Mouse (Mus musculus) liver, embryonic 14.5 days (tissue): ENCODE data around the gene Gabrr3. TPM values are rescaled to one million over a fixed set of nuclear protein-coding genes. Genes with fewer than 3 reads are reported as not detected.

Source experiments
- ATAC-seq: fragments of 200-750 bp; cut with Nextera tagmentation; 2 replicates; pipeline ENCODE4 v1.8.0; 2017; ENCODE audit warnings: moderate number of reproducible peaks, mild to moderate bottlenecking, moderate library complexity; ENCODE audit not compliant: insufficient read depth
- DNase-seq, 3 experiments: peaks; one replicate each; pipeline ENCODE4 v3.0.0-alpha.2; 2012 to 2013; ENCODE audit warnings: low read depth in 3 of 3, low spot score in 3 of 3
- H3K27ac ChIP-seq: fragments of 300-500 bp; sonication (generic); 2 replicates; pipeline ENCODE4 v1.5.1; 2014; ENCODE audit warnings: moderate library complexity, mild to moderate bottlenecking, control low read depth, inconsistent platforms
- H3K27me3 ChIP-seq: fragments of 300-500 bp; sonication (generic); 2 replicates; pipeline ENCODE4 v1.6.1; 2014; ENCODE audit warnings: mild to moderate bottlenecking, low read length, moderate library complexity; ENCODE audit not compliant: control insufficient read depth, insufficient read depth
- H3K36me3 ChIP-seq: fragments of 300-500 bp; sonication (generic); replicated peaks from 2 replicates; pipeline ENCODE4 v1.6.1; 2014; ENCODE audit warnings: low read depth; ENCODE audit not compliant: control insufficient read depth, insufficient read depth
- H3K4me1 ChIP-seq, 2 experiments: fragments of 200-500 bp in 1 of 2; fragments of 300-500 bp in 1 of 2; sonication (generic) in 1 of 2; replicated peaks; 2 replicates each; pipeline ENCODE4 v1.6.1; 2012 to 2014; ENCODE audit warnings: antibody characterized with exemption in 1 of 2, inconsistent platforms in 1 of 2, low read length in 1 of 2; ENCODE audit not compliant: control insufficient read depth in 2 of 2, insufficient read depth in 2 of 2
- H3K4me2 ChIP-seq: fragments of 300-500 bp; sonication (generic); 2 replicates; pipeline ENCODE4 v1.6.1; 2014; ENCODE audit warnings: low read depth, mild to moderate bottlenecking, control low read depth, moderate library complexity
- H3K4me3 ChIP-seq, 2 experiments: fragments of 200-500 bp in 1 of 2; fragments of 300-500 bp in 1 of 2; sonication (generic) in 1 of 2; 2 replicates each; pipeline ENCODE4 v1.5.1; 2012 to 2014; ENCODE audit warnings: low read depth in 2 of 2, low read length in 2 of 2, mild to moderate bottlenecking in 2 of 2, control low read depth in 1 of 2, inconsistent platforms in 1 of 2, moderate library complexity in 1 of 2; ENCODE audit not compliant: insufficient read depth in 1 of 2
- H3K9ac ChIP-seq: fragments of 300-500 bp; sonication (generic); replicated peaks from 2 replicates; pipeline ENCODE4 v1.6.1; 2014; ENCODE audit warnings: mild to moderate bottlenecking, control low read depth, moderate library complexity
- H3K9me3 ChIP-seq: fragments of 300-500 bp; sonication (generic); 2 replicates; pipeline ENCODE4 v1.6.1; 2016; ENCODE audit warnings: low read length, mixed read lengths; ENCODE audit not compliant: control insufficient read depth
- CTCF ChIP-seq: IDR thresholded peaks from 2 replicates; pipeline ENCODE4 v1.5.1; 2016; ENCODE audit warnings: antibody characterized with exemption, low read depth, control low read depth
- EP300 ChIP-seq: IDR thresholded peaks from 2 replicates; pipeline ENCODE4 v1.6.1; 2016; ENCODE audit warnings: antibody characterized with exemption, low read depth
- WGBS: fragments of 180-500 bp; shearing (Covaris S2); extraction: QIAGEN DNeasy Blood & Tissue Kit; methylation state at CpG from one replicate; pipeline ENCODE4 v1.1.7; 2014; ENCODE audit not compliant: insufficient replicate concordance; 5-methylcytosine and 5-hydroxymethylcytosine counted together
- polyA plus RNA-seq, 2 experiments: library from polyadenylated mRNA; depleted of rRNA in 1 of 2; stranded (reverse) in 1 of 2; unstranded in 1 of 2; fragments of >200 nt; fragmentation: Nextera tagmentation in 1 of 2; extraction: Ambion mirVana in 1 of 2; gene quantifications; 2 replicates each; pipeline versions ENCODE4 v1.2.1 to v1.2.3; 2012 to 2014

Gene Gabrr3
- polyA plus RNA-seq, 2 experiments = not detected

DNA sequence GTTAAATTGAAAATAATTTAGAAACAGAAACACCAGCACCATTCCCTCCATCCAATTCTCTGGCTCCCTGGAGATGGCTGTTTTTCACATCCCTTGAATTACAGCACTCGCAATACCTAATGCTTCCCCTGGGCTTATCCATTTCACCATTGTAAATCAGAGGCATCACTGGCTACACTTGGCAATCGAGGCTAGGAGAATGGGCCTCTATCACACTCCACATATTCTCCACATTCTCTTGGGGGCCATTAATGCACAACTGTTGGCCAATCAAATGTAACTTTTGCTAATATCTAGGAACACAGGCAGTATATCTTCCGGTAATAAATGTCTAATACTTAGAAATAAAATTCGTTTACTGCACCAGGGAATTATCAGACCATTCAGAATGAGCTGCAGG, 56.4 kb downstream of the Gabrr3 start:
- H3K27me3 ChIP-seq = no peaks in the 10 kb centered on the region
- H3K9me3 ChIP-seq = no peaks in the 10 kb centered on the region
- H3K4me2 ChIP-seq = no peak overlapping the region
- no peak overlapping the region for H3K27ac ChIP-seq
- H3K9ac ChIP-seq = no peak overlapping the region
- DNase-seq (no peak), ATAC-seq (no peak)
- no peaks in the 10 kb centered on the region for H3K36me3 ChIP-seq
- no peak for TF ChIP-seq CTCF
- no peak for TF ChIP-seq EP300
- no peak overlapping the region for H3K4me3 ChIP-seq
- WGBS = 59% methylated on average over 4 of the region's 4 CpGs
- no peaks in the 10 kb centered on the region for H3K4me1 ChIP-seq

- no peak overlapping the region for H3K27ac ChIP-seq
- 79% methylated on average over 6 of the region's 6 CpGs for WGBS
- no peaks in the 10 kb centered on the region for H3K4me1 ChIP-seq
- H3K4me3 ChIP-seq = no peak overlapping the region
- ATAC-seq = no peak
- TF ChIP-seq EP300 (no peak), CTCF (no peak)
- no peaks in the 10 kb centered on the region for H3K27me3 ChIP-seq
- no peaks in the 10 kb centered on the region for H3K36me3 ChIP-seq
- no peak for DNase-seq
- no peak overlapping the region for H3K9ac ChIP-seq
- no peak overlapping the region for H3K4me2 ChIP-seq
- H3K9me3 ChIP-seq = no peaks in the 10 kb centered on the region
Observed at GRCm38 (mm10) chr16:59463973-59464372, 56.8 kb downstream of the Gabrr3 start.

GRCm38 (mm10) chr16:59469846-59470245, 62.7 kb downstream of the Gabrr3 start:
- Histone ChIP-seq H3K9ac (no peak overlapping the region), H3K4me2 (no peak overlapping the region), H3K4me1 (peaks cover 0 to 5% of the 10 kb centered on the region in 2 experiments; a peak in 2 of 4 replicates), H3K36me3 (no peaks in the 10 kb centered on the region), H3K9me3 (no peaks in the 10 kb centered on the region), H3K27ac (no peak overlapping the region), H3K27me3 (no peaks in the 10 kb centered on the region), H3K4me3 (no peak overlapping the region)
- DNase-seq (no peak), ATAC-seq (no peak)
- 37% methylated on average over 1 of the region's 1 CpGs for WGBS
- TF ChIP-seq EP300 (no peak), CTCF (no peak)

DNA sequence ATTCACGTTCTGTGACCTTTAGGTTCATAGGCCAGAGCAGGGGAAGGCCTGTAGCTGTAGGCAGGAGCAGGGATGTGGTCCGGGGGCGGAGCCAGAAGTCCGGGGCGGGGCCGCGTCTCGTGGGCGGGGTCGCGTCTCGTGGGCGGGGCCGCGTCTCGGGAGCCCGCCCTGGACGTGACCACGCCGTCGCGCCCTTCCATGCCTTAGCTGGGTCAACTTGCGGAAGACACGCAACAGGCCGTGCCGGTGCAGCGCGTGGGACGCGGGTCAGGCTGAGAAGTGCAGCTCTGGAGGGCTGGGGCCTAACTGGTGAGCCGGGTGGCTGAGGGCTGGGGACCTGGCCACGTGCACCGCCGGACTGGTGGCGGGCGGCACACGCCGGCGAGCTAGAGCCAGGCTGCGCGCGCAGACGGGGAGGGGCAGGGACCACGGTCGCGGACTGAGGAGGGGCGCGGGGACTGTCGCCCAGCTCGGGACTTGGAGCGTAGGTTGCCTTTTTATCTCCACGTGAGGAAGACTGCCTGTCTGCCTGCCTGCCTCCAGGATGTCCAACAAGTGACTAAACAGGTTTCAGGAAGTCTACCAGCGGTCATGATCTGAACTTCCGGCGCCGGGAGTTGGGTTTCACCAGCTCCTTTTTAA, 64.6 kb downstream of the Gabrr3 start, which contains the start of gene Riox2:
Gene Riox2, plus strand, starts transcription at position 139 of the 642 bp plus-strand sequence.
- WGBS = under 1% methylated on average over 56 of the region's 56 CpGs
- H3K9me3 ChIP-seq = no peaks in the 10 kb centered on the region
- peak; percentile 55 to 61 (median 56) for DNase-seq
- ATAC-seq = peak; percentile 93
- H3K4me3 ChIP-seq = peak within 1 kb of the TSS; percentile 68 to 71
- peak within 1 kb of the TSS; percentile 65 for H3K4me2 ChIP-seq
- peak within 1 kb of the TSS; percentile 40 for H3K27ac ChIP-seq
- no peaks in the 10 kb centered on the region for H3K27me3 ChIP-seq
- H3K36me3 ChIP-seq = peaks cover 3% of the 10 kb centered on the region; the same call in 1 of the 2 replicates
- no peak; the same call in 1 of the 2 replicates for TF ChIP-seq CTCF
- no peak for TF ChIP-seq EP300
- H3K9ac ChIP-seq = peak within 1 kb of the TSS; percentile 56
- peaks cover 0 to 5% of the 10 kb centered on the region in 2 experiments; a peak in 2 of 4 replicates for H3K4me1 ChIP-seq

GRCm38 (mm10) chr16:59472546-59472945, 65.4 kb downstream of the Gabrr3 start:
- no peaks in the 10 kb centered on the region for H3K9me3 ChIP-seq
- H3K4me3 ChIP-seq = peak overlapping the region; percentile 68 to 71
- 39% methylated on average over 6 of the region's 6 CpGs for WGBS
- H3K4me2 ChIP-seq = peak overlapping the region; percentile 65
- peaks cover 3% of the 10 kb centered on the region; the same call in 1 of the 2 replicates for H3K36me3 ChIP-seq
- H3K9ac ChIP-seq = peak overlapping the region; percentile 56
- DNase-seq = no peak
- no peaks in the 10 kb centered on the region for H3K27me3 ChIP-seq
- peaks cover 0 to 5% of the 10 kb centered on the region in 2 experiments; a peak in 2 of 4 replicates for H3K4me1 ChIP-seq
- ATAC-seq = no peak
- H3K27ac ChIP-seq = peak overlapping the region; percentile 40
- TF ChIP-seq CTCF (no peak), EP300 (no peak)
